In the genomic region with DNA sequence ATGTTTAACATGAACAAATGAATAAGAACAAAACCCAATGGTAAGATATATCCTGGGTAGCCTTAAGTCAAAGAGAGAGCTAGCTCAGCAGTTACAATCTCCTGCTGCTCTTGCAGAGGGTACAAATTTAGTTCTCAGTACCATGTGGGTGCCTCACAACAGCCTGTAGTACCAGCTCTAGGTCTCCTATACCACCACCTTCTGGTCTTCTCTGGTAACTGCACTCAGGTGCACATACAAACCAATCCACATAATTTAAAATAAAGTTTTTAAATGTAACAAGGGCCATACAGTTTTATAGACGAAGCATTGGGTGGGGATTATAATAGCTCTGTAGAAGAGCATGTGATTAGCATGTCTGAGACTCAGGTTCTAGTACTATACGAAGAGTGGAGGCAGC, we compare ENCODE assay signal across 12 mouse cellular contexts. TPM values are rescaled to one million over a fixed set of nuclear protein-coding genes. Genes with fewer than 3 reads are reported as not detected.
DNase-seq lines count a peak whose midpoint lies in the region; ATAC-seq and TF ChIP-seq lines count a peak whose summit lies in the region.
"Had no signal": no experiment of that assay in that cellular context is flagged by ENCODE, and none has a peak within 500 bp of the region (broad histone marks: within the 10 kb centered on the region; RNA-seq: fewer than 3 reads in every experiment).

No protein-coding gene starts in this region.

- no peak overlapping the region for H3K4me3 ChIP-seq in layer of hippocampus, adult 2 months
- H3K4me3 ChIP-seq: erythroblast, embryonic 14.5 days; liver, embryonic 12.5 days; midbrain, embryonic 12.5 days had no signal

- peak; percentile 65 for TF ChIP-seq CTCF in layer of hippocampus, adult 2 months (conservative IDR thresholded peaks at IDR 0.05)

- DNase-seq in adrenal gland, postnatal 14 days: peak; percentile 16
- no peak for DNase-seq in adrenal gland, postnatal 25 days
- DNase-seq in layer of hippocampus, adult 2 months (ENCODE audit: low spot score in 2 of 2): no peak
- DNase-seq in layer of hippocampus, adult 9-10 months (ENCODE audit: low spot score): no peak
- peak; percentile 40 for DNase-seq in A20 (ENCODE audit: low read depth, low spot score)
- no peak for DNase-seq in right cerebral cortex, postnatal 25 days
- DNase-seq: cerebellum, adult 9-11 months had no signal

- peak; percentile 52 for ATAC-seq in granulocyte monocyte progenitor cell, adult 5-6 weeks (replicated peaks; ENCODE audit: poor library complexity, severe bottlenecking)
- no peak for ATAC-seq in erythroid progenitor cell, adult 5-6 weeks (replicated peaks; ENCODE audit: low FRiP score, poor library complexity, severe bottlenecking)
- ATAC-seq: liver, embryonic 12.5 days had no signal

- H3K27ac ChIP-seq in layer of hippocampus, adult 2 months: no peak overlapping the region
- H3K27ac ChIP-seq: liver, embryonic 12.5 days; midbrain, embryonic 12.5 days had no signal

RNA-seq across cellular contexts. Expression of gene Prom1, which starts 2.3 kb away (rescaled TPM):
- 11.4 and 15.5 TPM in 2 replicates for total RNA-seq in adrenal gland, postnatal 14 days (2021)
- total RNA-seq in adrenal gland, postnatal 25 days (2021): 2.3 and 2.4 TPM in 2 replicates
- 10 to 100 TPM; 17.9 to 18.3 TPM for total RNA-seq in layer of hippocampus, adult 2 months (2021)
- 12.7 and 17.1 TPM in 2 replicates for total RNA-seq in granulocyte monocyte progenitor cell, adult 5-6 weeks (2014; fragmentation: Nextera tagmentation)
- 40.5 and 45.8 TPM in 2 replicates for total RNA-seq in granulocyte monocyte progenitor cell, adult 5-6 weeks (2017)
- total RNA-seq in erythroid progenitor cell, adult 5-6 weeks (2015; ENCODE audit: low replicate concordance): 21.4 and 32.1 TPM in 2 replicates
- 19.4 and 24.8 TPM in 2 replicates for total RNA-seq in erythroid progenitor cell, adult 5-6 weeks (2017; ENCODE audit: low replicate concordance)

Comparison
In these comparisons a context has a peak if more than half of its experiments do, and no peak if none do; other contexts are left out.
1. DNase-seq: peak in adrenal gland, postnatal 14 days (single experiment) and A20 (single experiment); none in adrenal gland, postnatal 25 days (single experiment), layer of hippocampus, adult 2 months (0 of 2), layer of hippocampus, adult 9-10 months (single experiment) and right cerebral cortex, postnatal 25 days (single experiment).